Mouse (Mus musculus) cerebellum, postnatal 25 days (tissue): Measurements from ENCODE around the gene Slx4ip.

Experiments used
- DNase-seq, 2 experiments: peaks; one replicate each; pipeline ENCODE4 v3.0.0; 2021; ENCODE audit warnings: mixed read lengths in 2 of 2

The Slx4ip gene

GRCm38 (mm10) chr2:137067479-137068110 is 176.6 kb downstream of the Slx4ip start:
- DNase-seq: peak in 1 of 2 experiments; percentile 19

GRCm38 (mm10) chr2:137073473-137074312 is 182.7 kb downstream of the Slx4ip start:
- DNase-seq: no peak

- no peak for DNase-seq
Observed at GRCm38 (mm10) chr2:137074313-137074620, 183.2 kb downstream of the Slx4ip start.

- no peak for DNase-seq
Observed at GRCm38 (mm10) chr2:137078771-137079170, 187.8 kb downstream of the Slx4ip start.

- no peak for DNase-seq
Observed at GRCm38 (mm10) chr2:137079721-137080320, 188.8 kb downstream of the Slx4ip start.

- DNase-seq: no peak
Observed at GRCm38 (mm10) chr2:137080468-137080867, 189.4 kb downstream of the Slx4ip start.

GRCm38 (mm10) chr2:137081001-137081400 is 190.0 kb downstream of the Slx4ip start:
- no peak for DNase-seq

- DNase-seq: peak in 1 of 2 experiments; percentile 17
Observed at GRCm38 (mm10) chr2:137082896-137083620, 192.0 kb downstream of the Slx4ip start.

- no peak for DNase-seq
Observed at GRCm38 (mm10) chr2:137085257-137085656, 194.2 kb downstream of the Slx4ip start.

- DNase-seq: no peak
Observed at GRCm38 (mm10) chr2:137086621-137087395, 195.8 kb downstream of the Slx4ip start.

GRCm38 (mm10) chr2:137087705-137088104 is 196.7 kb downstream of the Slx4ip start:
- no peak for DNase-seq

- DNase-seq: no peak
Observed at GRCm38 (mm10) chr2:137091766-137092522, 200.9 kb downstream of the Slx4ip start.

- DNase-seq: no peak
Observed at GRCm38 (mm10) chr2:137092523-137093297, 201.7 kb downstream of the Slx4ip start.

- no peak for DNase-seq
Observed at GRCm38 (mm10) chr2:137093298-137093630, 202.2 kb downstream of the Slx4ip start.

- DNase-seq: no peak
Observed at GRCm38 (mm10) chr2:137094301-137094700, 203.3 kb downstream of the Slx4ip start.

GRCm38 (mm10) chr2:137096981-137097460 is 206.0 kb downstream of the Slx4ip start:
- DNase-seq: no peak

GRCm38 (mm10) chr2:137098269-137099035 is 207.4 kb downstream of the Slx4ip start:
- DNase-seq: no peak

- no peak for DNase-seq
Observed at GRCm38 (mm10) chr2:137099211-137099734, 208.3 kb downstream of the Slx4ip start.

- DNase-seq: no peak
Observed at GRCm38 (mm10) chr2:137101074-137101473, 210.1 kb downstream of the Slx4ip start.

- no peak for DNase-seq
Observed at GRCm38 (mm10) chr2:137107203-137107602, 216.2 kb downstream of the Slx4ip start.
